Mouse (Mus musculus) lung, adult 2 months (tissue): ENCODE results near the gene E2f7. TPM values are rescaled to one million over a fixed set of nuclear protein-coding genes. Genes with fewer than 3 reads are reported as not detected.
A peak's percentile ranks its signal among the peaks of the same experiment; 100 is the strongest.
"Not testable (repeated sequence)": the region's sequence is repeated elsewhere in the genome, so short reads cannot be mapped to it uniquely, and the experiment has no call there.

Experiments used
- DNase-seq: peaks from one replicate; pipeline ENCODE4 v3.0.0; 2022
- H3K4me1 ChIP-seq: fragments of 200-500 bp; 2 replicates; pipeline ENCODE4 v1.6.1; 2011; ENCODE audit warnings: low read length; ENCODE audit not compliant: control insufficient read depth, insufficient read depth
- H3K4me3 ChIP-seq: fragments of 200-500 bp; replicated peaks from 2 replicates; pipeline ENCODE3; 2011; ENCODE audit warnings: low read depth, mild to moderate bottlenecking, control low read depth, low read length; ENCODE audit errors: extremely low read depth
- CTCF ChIP-seq: fragments of 200-500 bp; IDR thresholded peaks from 2 replicates; pipeline ENCODE4 v1.5.1; 2011; ENCODE audit warnings: mild to moderate bottlenecking, low read length, control low read depth; ENCODE audit not compliant: insufficient read depth
- POLR2A ChIP-seq: fragments of 200-500 bp; IDR thresholded peaks from 2 replicates; pipeline ENCODE4 v1.6.1; 2011; ENCODE audit warnings: low read depth, mild to moderate bottlenecking, control low read depth, low read length, borderline replicate concordance; ENCODE audit errors: extremely low read depth
- WGBS: fragments of 180-500 bp; shearing (Covaris S2); methylation state at CpG from one replicate; pipeline ENCODE4 v1.1.7; 2018; 5-methylcytosine and 5-hydroxymethylcytosine counted together
- polyA plus RNA-seq: library from polyadenylated mRNA; depleted of rRNA; stranded (reverse); fragments of >200 nt; gene quantifications from 2 replicates; pipeline ENCODE4 v1.2.3, GENCODE M21; 2012

E2f7 gene
- polyA plus RNA-seq, 1 experiment, result 0.40 TPM

DNA sequence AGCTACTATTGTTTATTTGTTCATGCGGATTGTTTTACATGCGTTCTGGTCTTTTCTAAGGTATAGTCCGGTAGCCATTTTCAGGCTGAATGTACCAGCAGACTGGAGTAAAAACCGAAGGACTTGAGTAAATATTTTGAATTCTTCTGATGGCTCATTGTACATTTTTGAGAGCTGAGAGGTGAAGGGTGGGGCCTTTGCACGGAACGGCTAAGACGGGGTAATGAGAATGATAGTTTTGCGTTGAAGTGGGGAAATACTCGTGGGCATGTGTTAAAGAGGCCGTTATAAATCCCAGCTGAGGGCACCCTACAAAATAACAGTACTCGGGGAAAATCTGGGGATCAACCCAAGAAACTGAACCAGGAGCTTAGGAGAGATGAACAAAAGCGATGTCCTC, 1.1 kb upstream of the E2f7 start:
- WGBS, result 47% methylated on average over 12 of the region's 12 CpGs
- no peak for DNase-seq
- H3K4me3 ChIP-seq, result no peak overlapping the region
- TF ChIP-seq CTCF, result no peak
- no peak for TF ChIP-seq POLR2A
- H3K4me1 ChIP-seq, result peaks cover 3% of the 10 kb centered on the region; the same call in 1 of the 2 replicates

DNA sequence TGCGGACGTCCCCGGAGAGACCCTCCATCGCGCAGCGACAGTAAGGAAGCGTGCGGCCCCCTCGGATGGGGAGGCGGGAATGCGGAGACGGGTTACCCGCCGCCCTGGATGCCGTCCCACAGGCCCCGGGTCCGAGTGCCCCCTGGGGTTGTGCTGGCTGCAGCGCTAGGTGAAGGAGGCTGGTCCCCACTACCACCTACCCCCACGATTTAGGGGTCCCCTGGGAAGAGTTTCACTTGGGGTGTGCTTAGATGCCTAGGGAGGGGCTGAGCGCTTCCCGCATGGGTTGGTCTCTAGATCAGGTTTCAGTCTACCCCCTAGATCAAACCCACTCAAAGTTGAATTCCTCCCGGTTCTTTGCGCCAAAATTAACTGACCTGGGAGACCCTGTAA, 397 bp downstream of the E2f7 start:
- Histone ChIP-seq H3K4me1 (peaks cover 3% of the 10 kb centered on the region; the same call in 1 of the 2 replicates), H3K4me3 (peak overlapping the region; percentile 90)
- TF ChIP-seq POLR2A (no peak), CTCF (no peak)
- WGBS, result under 1% methylated on average over 23 of the region's 23 CpGs
- DNase-seq, result no peak

DNA sequence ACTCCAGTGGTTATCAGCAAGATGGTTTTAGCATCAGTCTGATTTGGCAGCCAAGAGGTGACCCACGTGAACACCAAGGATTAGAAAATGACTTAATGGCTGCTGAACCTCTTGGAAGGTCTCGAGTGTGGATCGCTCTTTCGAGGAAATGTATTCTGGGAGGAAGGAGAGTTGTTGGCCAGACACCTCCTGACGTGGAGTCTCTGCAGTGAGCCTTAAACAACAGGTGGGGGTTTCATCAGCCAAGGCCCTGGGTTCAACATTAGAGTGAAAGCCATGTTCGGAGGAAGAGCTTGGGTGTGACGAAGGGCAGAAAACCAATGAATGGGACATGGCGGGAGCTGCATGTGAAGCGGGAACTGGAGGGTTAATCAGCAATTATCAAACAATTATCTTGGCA, 3.8 kb downstream of the E2f7 start:
- 94% methylated on average over 9 of the region's 9 CpGs for WGBS
- no peak for TF ChIP-seq POLR2A
- no peak for TF ChIP-seq CTCF
- DNase-seq, result no peak
- peaks cover 5% of the 10 kb centered on the region; the same call in 1 of the 2 replicates for H3K4me1 ChIP-seq
- H3K4me3 ChIP-seq, result no peak overlapping the region

DNA sequence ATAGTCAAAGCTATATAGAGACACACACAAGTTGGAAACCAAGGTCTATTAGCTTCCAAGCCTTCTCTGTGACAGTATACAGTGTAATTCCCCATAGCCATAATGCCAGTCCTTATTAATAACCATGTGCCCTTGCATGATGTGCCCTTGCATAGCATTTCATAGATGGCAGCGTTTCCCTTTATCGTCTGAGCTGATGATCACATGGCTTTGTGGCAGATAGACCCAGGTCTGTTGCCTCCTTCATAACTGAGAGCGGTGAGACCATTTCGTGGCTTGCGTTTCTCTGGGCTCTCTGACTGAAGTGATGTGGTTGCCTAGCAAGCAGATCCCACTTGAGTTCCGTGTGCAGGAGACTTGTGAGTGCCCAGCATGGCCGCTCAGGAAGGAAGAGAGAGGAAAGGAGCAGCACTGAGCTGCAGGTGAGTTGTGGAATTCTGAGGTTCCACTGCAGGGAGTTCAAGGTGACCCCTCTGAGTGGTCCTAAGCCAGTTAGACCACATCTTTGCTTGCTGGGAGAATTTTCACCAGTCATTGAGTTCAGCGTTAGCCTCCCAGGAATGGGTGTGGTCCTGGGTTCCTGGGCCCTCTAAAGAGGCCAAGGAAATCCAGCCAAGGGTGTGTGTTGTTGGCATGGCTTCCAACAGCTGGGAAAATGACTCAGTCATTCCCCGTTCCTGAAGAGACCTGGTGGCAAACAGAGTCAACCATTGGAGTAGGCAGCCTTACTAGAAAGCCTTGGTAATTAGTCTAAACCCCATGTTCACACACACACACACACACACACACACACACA, 4.5 kb downstream of the E2f7 start:
- WGBS, result 67% methylated on average over 9 of the region's 9 CpGs
- no peak for DNase-seq
- TF ChIP-seq POLR2A (no peak), CTCF (no peak)
- H3K4me3 ChIP-seq, result no peak overlapping the region
- peaks cover 4% of the 10 kb centered on the region; the same call in 1 of the 2 replicates for H3K4me1 ChIP-seq

DNA sequence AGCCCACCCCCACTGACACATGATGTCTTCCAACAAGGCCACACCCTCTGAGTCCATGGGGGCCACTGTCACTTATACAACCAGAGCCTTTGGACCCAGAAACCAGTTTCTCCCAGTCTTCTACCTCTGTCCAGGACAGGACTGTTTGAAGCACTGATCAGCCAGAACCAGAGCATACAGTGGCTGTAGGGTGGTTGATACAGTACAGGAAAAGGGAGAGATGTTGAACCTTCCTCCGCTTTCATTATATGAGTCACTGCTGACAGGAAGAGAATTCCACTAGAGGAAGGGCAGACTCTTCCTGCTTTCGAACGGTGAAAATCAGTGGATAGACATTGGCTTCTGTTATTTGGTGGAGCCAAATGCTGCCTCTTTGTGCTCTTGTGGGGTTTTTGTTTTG, 7.6 kb downstream of the E2f7 start:
- no peak for DNase-seq
- TF ChIP-seq CTCF (no peak), POLR2A (no peak)
- Histone ChIP-seq H3K4me1 (0 out of 2 replicates have a peak, but pooled peaks cover 2% of the 10 kb centered on the region), H3K4me3 (no peak overlapping the region)
- 58% methylated on average over 3 of the region's 3 CpGs for WGBS

DNA sequence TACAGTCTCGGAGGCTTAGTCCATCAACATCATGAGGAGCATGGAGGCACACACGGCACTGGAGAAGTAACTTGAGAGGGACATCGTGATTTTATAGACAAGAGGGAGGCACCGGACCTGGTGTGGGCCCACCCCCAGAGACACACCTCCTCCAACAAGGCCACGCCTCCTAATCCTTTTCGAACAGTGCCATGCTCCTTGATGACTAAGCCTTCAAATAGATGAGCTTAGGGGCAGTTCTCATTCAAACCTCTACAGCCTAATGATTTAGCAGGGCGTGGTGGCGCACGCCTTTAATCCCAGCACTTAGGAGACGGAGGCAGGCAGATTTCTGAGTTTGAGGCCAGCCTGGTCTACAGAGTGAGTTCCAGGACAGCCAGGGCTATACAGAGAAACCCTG, 10.3 kb downstream of the E2f7 start:
- H3K4me3 ChIP-seq, result no peak overlapping the region
- no peak for DNase-seq
- H3K4me1 ChIP-seq, result 0 out of 2 replicates have a peak, but pooled peaks cover 2% of the 10 kb centered on the region
- TF ChIP-seq POLR2A, result no peak
- no peak for TF ChIP-seq CTCF
- WGBS, result 98% methylated on average over 10 of the region's 10 CpGs

DNA sequence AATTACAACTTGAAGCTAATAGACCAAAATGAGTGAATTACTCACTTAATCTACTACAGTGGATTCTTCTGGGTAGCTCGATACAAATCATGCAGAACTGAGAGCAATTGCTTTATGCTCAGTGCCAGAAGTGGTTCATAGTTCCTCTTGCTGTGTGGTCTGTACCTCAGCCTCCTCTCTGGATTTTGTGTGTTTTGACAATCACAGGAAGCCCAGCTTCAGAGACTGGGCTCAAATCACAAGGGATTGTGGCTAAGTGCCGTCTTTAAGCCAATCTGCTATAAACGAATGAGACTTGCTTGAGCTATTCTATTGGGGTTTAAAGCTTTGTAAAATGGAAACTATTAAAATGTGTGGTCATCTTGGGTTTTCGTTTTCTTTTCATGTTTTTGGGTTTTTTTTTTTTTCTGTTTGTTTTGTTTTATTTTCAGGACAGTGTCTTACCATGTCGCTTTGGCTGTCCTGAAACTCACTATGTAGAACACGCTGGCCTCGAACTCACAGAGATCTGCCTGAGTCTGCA, 11.1 kb downstream of the E2f7 start:
- 87% methylated on average over 7 of the region's 7 CpGs for WGBS
- TF ChIP-seq CTCF, result no peak
- no peak for TF ChIP-seq POLR2A
- Histone ChIP-seq H3K4me1 (0 out of 2 replicates have a peak, but pooled peaks cover 2% of the 10 kb centered on the region), H3K4me3 (no peak overlapping the region)
- no peak for DNase-seq

DNA sequence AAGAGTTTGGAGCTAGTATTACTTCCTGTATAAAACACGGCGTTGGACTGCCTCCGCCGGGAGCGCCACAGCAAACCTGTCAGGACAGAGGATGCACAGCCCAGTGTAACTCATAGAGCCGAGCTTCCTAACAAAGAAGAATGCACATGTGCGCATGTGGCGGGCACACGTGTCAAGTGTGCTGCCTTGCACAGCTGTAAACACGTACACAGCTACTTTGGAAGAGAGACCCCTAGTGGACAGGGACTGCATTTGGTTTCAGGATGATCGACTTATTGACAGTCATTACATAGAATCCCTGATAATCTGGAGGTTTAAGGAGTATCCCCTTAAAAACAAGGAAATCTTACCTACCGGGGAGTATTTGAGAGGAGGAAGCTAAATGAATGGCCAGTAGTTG, 15.3 kb downstream of the E2f7 start:
- not testable (repeated sequence) for H3K4me1 ChIP-seq, DNase-seq, H3K4me3 ChIP-seq
- WGBS, result 37% methylated on average over 7 of the region's 12 CpGs
- peak; percentile 45 for TF ChIP-seq CTCF

DNA sequence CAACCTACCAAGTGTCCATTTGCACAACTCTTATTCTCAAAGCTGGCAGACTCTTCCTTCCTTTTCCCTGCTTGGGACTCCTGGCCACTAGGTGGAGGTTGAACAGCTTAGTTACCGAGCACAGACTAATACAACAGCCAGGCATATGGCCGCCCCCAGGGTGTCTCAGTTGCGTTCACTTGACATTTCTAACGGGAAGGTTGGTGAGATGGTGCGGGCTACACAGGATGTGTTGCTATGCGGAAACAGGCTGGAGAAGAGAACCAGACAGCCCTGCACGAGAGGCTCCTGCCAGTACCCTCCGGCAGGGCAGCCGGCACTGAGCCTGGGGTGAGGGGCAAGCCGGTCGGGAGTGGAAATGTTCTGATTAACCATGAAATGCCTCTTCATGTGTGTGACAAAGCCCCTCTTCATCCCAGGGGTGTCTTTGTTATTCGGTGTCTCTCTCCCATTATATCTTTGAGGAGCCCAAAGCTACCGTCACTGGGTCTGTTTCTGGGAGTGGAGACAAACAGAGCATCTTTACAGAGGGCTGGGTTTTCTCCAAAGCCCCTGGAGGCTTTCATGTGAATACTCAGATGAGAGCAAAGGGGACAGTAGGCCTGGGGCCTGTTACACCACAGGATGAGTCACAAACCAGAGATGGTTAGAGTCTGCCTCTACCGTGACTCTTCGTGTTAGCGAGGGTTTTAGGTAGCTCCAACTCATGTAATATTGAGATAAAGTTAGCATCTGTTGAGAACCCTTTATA, 17.1 kb downstream of the E2f7 start:
- TF ChIP-seq CTCF (no peak), POLR2A (no peak)
- no peak overlapping the region for H3K4me3 ChIP-seq

DNA sequence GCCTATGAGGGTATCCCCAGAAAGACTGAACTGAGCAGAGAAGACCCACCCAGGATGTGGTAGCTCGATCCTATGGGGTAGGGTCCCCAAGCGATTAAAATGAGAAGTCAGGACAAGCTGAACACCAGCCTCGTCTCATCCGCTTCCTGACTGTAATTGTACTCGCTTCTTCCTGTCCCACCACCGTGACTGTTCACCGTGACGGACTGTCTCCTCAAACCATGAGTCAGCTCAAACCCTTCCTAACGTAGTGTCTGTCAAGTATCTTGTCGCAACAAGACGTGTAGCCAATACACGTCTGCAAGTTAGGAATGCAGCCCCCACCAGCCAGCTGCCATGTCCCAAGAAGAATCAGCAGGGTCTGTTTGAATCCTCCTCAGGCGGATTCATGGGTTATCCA, 18.2 kb downstream of the E2f7 start:
- whole genome bisulfite sequencing, result 94% methylated on average over 13 of the region's 13 CpGs

More for the DNA sequence above, 17.1 kb downstream of the E2f7 start:
- DNase-seq, result no peak
- WGBS, result 90% methylated on average over 16 of the region's 16 CpGs
- H3K4me1 ChIP-seq, result no peaks in the 10 kb centered on the region

More for the DNA sequence above, 18.2 kb downstream of the E2f7 start:
- no peak overlapping the region for H3K4me3 ChIP-seq
- no peak for DNase-seq
- no peak for TF ChIP-seq POLR2A
- TF ChIP-seq CTCF, result no peak
- no peaks in the 10 kb centered on the region for H3K4me1 ChIP-seq
